Mouse (Mus musculus) heart, postnatal 4 days (tissue): ENCODE results near the gene Gm20532. TPM values are rescaled to one million over a fixed set of nuclear protein-coding genes. Genes with fewer than 3 reads are reported as not detected.
A peak's percentile ranks its signal among the peaks of the same experiment; 100 is the strongest.

Experiments
- DNase-seq: peaks from one replicate; pipeline ENCODE4 v3.0.0; 2021
- total RNA-seq, 2 experiments: library from RNA; stranded (reverse); gene quantifications; 2 replicates each; pipeline ENCODE4 v1.2.3; 2021

Gene Gm20532
- total RNA-seq = not detected

DNA sequence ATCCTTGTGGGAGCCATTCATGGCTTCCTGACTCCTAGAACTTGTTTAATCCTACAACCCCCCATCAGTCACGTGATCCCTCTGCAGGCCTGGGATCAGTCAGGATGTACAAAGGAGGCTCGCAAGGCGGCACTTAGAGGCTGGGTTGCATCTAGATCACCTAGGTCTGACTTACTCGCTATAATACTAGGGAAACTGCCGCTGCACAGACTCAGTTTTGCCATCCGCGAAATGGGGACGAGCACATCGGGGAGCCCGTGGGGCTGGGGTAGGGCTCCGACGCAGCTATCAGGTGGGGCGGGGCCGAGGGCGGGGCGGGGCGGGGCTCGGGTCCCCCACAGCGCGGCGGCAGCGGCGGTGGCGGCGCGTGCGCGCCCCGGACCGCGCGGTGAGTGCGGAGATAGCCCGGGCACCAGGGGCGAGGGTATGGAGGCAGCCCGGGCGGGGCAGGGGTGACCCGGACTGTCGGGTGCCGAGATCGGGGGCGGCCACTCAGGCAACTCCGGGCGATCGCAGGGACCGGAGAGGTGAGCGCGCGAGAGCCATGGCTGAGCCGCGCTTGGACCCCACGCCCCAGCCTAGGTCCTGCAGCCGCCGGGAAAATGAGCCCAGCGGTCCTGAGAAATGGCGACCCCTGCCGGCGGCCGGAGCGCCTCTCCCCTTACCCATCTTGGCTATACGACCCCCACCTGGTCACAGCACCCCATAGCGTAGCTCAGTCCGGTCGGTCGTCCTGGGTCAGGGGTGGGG lies at the start of gene Gm20532:
Gene Gm20532, plus strand, starts transcription at position 346 of the 750 bp plus-strand sequence.
- peak; percentile 79 for DNase-seq

DNA sequence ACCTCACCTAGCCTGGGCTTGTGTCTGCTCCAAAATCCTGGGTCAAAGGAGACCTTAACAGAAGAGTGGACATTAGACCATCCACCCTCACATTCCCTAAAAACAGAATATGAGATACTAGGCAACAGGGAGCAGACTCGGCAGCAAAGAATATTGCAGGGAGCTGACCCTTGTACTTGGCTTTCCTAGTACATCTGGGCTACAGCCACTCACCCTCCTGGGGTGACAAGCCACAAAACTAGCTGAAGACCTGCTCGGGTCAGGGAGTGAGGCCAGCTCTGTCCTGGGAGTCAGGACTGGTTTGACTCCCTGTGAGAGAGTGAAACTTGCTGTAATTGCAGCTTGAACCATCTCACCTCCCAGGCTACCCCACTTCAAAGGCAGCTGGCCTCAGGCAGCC lies 46.9 kb upstream of the Gm20532 start:
- DNase-seq = no peak

DNA sequence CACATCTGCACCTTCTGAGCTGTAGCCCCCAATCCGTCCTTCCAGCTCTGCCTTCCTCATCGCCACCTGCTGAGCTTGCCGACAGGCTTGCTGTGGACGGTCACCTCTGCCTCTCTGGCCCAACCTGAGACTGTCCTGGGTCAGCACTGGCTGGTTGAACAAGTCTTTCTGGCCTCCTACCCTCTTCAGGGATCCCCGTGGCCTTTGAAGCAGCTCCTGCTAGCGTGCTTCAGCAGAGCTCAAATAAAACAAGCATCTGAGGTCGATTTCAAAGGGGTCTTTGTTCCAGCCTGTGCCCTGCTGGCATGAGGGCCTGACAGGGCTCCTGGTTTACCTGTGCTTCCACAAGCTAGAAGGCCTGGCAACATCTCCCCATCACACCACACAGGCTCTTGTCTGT lies 45.7 kb upstream of the Gm20532 start:
- DNase-seq = no peak

DNA sequence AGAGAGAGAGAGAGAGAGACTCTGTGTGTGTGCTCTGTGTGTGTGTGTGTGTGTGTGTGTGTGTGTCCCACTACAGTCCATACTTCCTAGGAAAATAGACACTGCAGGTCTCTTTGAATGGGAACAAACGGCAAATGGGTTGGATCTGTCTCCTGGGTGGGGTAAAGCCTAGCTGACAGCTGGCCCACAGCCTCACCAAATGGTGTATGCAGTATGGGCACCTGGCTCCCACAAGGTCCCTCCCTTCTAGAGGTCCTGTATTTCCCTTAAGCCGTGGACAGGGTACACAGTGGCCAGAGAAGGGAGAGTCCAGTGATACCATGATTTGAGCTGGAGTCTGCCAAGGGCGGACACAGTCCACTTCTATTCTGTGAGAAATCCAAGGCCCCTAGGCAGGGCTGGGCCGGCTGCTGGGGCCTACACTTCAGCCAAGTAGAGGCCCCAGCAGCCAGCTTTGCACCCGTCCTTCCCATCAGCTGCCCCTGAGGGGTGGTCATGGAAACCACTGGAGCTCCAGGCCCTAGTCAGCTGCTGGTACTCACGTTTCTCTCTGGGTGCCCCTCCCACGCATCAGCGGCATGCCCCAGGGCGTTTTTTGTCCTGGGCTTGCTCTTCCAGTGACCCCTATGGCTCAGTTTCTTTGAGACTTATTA lies 45.1 kb upstream of the Gm20532 start:
- no peak for DNase-seq

DNA sequence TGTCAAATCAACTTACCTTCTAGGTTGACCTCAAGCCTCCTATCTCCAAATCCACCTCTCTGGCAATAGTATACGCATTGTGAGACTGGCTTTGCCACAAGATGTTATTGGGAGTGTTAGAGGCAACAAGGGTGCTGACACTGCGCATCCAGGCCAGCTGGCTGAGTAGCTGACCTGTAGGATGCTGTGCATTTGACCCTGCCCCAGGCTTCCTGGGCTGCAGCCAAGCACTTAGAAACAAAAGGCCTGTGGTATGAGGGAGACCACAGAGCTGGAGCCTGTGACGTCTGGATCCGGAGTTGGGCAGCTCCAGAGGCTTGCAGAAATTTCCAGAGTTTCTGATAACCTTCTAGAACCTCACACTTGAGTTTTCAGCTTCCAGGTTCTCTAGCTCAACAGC lies 43.3 kb upstream of the Gm20532 start:
- DNase-seq = no peak

DNA sequence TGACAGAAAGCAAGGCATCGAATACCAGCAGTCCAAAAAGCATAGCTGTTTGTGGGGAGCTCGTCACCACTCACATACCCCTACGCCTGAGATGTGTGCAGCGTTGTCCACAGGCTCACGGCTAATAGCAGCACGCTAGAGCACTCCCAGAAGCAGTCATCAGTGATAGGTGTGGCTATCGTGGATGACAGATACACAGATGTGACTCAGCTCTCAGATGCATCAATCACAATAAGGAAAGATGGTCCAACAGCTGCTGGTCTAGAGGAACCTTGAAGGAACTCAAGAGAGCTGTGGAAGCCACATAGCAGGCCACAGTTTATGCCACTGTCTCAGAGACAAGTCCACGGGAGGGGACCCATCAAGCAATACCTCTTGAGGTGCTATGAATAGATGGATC lies 42.7 kb upstream of the Gm20532 start:
- DNase-seq = no peak

DNA sequence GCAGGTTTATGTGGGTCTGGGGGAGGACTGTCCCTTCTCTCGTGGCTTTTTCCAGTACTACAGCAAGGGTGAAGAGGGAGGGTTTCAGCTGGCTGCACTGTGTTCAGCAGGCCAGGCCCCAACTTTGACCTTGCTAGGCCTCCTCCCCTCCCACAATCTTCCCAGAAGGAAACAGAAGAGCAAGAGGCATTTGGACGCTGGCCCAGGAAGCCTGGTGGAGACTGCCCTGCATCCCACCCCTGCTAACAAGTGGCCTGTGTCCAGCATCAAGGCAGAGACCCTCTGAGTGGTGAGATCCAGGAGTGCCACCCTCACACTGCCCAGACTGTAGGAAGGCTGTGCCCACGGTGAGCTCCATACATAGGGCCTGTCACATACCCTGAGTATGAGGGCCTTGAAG lies 42.2 kb upstream of the Gm20532 start:
- DNase-seq = peak; percentile 63

DNA sequence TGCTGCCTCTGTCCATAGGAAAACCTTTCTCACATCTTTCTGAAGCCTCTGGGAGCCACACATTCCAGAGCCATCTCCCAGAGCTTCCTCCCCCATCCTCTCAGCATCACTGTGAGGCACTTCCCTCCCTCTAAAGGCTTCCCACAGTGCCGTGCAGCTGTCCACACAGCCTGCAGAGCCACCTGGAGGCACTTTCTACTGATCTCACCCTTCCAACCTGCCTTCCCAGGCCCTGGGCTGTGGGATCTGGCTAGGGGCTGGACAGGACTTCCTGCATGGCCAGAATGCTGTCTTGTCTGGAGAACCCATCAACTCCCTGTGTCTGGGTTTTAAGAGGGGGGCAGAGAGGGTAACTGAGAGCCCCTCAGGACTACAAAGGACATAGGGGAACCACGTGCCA lies 39.0 kb upstream of the Gm20532 start:
- peak; percentile 51 for DNase-seq

DNA sequence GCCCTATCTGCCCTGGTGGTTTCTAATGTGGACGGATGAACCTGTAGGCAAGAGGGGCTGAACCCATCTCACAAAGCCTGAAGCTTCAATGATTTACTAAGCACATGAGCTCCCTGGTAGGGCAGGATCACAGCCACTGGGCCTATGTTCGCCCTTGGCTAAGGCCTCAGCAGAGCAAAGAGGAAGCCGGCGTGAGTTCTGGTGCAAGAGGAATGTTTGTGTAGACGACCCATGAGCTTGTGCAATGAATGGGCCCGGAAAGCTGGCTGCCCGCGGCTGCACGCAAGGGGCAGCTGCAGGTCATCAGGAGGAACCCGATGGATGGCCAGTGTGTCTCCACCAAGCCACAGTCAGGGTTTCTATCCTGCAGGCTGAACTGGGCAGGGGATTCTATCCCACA lies 36.6 kb upstream of the Gm20532 start:
- DNase-seq = no peak

DNA sequence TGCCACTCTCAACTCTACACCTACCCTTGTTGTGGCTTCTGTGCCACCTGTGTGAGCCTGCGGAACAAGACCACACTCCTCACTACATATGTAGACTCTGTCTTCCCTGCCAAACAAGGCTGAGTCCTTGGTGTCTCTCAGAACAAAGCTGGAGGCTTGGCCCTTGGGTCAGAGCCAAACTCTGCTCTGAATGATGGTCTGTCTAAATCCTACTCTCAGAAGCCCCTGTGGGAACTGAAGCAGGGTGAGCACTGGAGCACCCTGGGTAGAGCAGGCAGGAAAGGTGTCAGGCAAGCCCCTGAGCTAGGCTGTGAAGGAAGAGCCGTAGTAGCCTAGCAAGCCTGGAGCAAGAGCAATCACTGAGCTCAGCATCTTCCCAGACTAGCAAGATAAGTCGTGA lies 36.2 kb upstream of the Gm20532 start:
- no peak for DNase-seq

DNA sequence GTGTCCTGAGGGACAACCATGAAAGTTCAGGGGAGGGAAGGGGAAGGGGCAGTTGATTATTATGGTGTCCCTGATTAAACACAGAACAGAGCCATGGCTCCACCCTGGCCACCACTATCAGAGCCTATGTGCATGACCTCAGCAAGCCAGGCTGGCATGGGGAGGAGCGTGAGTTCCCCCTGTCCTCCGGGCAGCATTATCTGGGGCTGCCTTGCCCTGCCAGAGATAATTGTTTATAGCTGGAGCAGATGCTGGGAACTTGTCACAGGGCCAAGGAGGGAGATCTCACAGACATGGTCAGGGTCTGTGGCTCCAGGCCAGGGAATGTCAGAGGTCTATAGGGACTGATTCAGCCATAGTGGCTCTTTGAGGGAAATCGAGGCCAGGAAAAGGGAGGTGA lies 35.7 kb upstream of the Gm20532 start:
- peak; percentile 40 for DNase-seq

DNA sequence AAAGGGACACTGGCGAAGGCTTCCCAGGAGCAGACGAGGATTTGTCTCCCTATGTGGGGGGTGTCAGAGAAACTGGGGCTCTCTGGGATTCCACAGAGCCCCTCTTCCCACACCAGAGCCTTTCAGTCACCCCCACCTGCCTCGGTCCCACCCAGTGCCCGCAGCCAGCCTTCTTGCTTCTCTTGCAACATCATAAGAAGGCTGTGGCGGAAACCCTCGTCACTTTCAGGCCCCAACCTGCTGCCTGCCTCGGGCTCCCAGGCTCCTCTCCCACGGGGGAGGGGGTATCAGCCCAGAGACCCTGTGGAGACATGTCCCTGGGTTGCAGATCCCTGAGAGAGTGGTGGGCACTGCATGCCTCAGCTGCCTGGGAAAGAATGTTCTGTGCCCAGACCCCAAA lies 35.0 kb upstream of the Gm20532 start:
- no peak for DNase-seq

DNA sequence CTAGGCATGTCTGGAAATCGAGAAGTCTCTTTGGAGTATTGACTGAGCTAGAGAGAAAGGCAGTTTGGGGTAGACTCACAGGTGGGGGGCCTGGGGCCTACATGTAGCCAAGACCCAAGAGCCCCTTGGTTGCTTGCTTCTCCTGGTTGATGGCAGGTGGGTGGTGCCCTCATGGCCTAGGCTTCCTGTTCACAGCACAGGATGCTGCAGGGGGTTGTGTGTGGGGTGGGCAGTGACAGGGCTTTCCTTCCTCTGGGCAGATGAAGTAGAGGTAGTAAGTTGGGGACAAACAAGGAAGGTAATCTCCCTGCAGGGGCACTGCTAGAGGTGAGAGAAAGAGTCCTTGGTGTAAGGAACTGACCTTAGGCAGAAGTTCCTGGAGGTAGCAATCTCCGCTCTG lies 34.4 kb upstream of the Gm20532 start:
- no peak for DNase-seq

DNA sequence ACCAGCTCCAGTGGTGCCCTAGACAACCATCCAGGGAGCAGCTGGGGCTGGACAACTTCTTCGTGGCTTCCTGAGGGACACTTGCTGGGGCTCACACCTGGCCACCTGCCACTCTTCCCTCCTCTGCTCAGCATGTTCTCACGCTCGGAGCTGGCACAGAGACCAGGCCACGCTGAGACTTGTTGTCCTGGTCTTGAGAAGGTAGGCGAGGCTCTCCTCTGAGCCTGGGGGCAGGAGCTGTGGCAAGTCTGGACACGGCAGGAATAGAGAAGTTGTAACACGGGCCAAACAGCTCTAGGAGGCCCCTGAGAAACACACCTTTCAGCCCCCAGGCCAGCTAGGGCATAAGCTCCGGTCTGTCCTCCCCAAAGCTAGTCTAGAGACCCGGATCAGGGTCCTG lies 32.5 kb upstream of the Gm20532 start:
- no peak for DNase-seq

DNA sequence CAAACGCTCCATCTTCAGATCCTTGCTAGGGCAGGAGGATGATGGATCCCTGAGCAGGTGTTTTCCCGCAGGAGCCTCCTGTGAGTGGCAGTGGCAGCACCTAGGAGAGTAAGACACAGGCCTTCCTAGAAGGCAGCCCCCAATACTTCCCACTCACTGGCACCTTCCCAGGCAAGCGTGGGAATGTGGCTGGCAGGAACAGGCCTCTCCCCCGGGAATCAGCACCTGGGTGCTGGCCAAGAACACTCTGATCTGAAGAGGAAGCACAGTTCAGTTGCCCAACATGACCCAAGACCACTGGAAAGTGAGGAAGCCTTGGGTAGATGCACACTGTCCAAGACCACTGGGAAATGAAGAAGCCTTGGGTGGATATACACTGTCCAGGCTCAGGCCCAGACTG lies 31.4 kb upstream of the Gm20532 start:
- DNase-seq = peak; percentile 80

DNA sequence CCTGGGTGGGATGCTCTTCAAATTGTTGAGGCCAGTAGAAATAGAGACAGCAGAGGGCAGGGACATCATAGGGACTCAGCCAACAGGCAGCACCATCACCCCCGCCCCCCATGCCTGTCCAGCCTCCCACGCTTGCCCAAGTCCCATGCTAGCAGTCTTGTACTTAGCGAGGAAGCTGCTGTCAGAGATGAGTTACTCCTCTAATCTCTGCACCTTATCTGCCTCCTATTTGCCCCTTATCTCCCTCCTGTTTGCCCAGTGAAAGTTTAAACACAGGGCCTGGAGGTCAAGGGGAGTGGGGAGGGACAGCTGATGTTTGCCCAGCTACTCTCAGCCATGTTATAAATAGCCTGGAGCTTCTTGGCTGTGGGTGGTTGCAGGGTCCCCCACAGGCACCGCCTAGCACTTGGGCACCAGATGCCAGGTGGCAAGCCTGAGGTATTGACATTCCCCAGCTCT lies 29.9 kb upstream of the Gm20532 start:
- no peak for DNase-seq

DNA sequence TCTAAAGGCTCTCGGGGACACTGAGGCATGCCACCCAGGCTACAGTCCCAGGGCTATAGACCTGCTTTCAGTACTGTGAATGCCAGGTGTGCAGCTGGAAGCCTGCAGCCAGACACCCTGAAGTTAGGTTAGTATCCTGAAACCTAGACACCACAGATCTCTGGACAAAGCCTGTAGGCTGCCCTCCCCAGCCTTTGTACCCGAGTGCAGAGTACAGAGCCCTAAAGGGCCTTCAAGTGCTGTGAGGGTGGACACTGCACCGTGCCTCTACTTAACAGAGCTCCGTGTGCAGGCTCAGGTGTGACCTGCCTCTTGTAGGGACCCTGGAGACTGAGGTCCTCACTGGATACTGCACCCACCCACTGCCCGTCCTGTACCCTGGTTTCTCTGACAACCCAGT lies 25.9 kb upstream of the Gm20532 start:
- DNase-seq = no peak

DNA sequence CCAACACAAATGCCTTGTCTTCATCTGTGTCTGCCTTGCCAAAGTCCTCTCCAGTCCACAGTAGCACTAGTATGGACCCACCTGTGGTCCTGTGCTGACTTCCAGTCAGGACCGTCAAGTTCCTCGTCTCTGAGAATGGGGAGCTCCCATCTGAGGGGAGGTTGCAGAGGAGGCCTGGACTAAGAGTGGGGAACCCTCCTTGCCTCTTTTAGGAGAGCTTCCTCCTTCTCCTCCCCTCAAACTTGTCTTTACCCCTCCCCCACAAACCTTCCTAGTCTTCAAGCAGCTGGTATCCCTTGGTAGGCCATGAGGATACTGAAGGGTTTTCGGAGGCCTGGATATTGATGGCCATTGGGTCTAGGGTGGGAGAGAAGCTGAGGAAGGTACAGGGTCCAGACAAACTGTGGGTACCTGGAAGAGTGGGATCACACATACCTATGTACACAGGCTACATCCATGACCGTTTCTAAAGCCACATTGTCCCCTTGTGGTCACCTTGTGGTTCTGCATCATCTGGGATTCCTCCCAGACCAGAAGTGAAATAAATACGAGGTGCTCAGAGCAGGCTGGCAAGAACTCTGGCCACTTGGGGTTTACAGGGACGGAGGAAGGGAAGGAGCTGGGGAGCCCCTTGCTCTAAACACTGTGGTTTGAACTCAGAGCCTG lies 25.0 kb upstream of the Gm20532 start:
- peak; percentile 53 for DNase-seq

DNA sequence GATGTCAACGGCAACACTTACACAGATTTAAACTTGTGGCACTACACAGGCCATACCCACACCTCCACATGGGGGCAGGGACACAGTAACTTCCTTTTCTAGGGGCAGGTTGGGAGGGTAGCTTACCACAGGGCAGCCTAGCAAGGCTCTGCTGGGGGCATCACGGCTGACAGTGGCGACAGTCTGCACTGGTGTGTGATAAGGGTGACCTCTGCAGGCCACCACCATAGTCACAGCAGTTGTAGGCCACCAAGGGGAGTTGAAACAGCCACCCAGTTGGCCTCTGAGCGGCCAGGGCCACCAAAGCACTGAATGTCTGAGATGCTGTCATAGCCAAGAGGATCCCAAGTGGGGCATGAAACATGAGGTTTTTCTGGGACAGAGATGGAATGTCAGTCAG lies 20.2 kb upstream of the Gm20532 start:
- DNase-seq = peak; percentile 72

DNA sequence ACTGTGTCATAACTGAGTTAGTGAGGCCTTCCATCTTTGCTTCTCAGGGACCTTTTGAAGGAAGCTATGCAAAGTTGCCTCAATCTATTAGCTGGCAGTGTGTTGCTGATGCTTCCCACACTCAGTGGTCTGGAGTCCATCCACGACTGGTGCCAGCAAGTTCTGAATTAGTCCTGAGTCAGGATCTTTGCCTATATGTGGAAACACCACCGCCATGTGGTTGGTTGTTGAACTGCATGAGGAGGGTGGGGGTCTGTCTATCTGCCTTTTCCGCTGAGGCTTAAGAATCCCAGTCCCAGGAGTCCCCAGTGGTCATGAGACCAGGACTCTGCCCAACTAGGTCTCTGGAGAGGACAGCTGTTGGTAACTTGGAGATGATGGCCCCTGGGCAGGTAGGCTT lies 16.4 kb upstream of the Gm20532 start:
- DNase-seq = peak; percentile 86

DNA sequence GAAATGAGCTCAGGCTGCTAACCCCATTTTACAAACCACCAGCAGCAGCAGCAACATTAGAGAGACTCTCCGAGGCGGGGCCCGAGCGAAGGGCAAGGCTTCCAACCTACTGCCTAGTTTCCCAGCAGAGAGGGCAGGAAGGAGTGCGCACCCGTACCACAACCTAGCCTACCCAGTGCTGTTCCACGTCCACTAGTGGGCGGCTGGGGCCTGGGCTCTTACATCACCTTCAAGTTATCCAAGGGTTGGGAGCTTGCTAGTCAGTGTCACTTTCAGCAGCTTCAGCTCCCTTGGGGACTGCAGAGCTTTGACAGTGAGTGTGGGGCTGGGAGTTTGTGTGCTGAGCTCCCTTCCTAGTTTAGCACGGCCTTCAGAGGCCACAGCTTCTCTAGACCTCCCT lies 15.0 kb upstream of the Gm20532 start:
- DNase-seq = peak; percentile 54

DNA sequence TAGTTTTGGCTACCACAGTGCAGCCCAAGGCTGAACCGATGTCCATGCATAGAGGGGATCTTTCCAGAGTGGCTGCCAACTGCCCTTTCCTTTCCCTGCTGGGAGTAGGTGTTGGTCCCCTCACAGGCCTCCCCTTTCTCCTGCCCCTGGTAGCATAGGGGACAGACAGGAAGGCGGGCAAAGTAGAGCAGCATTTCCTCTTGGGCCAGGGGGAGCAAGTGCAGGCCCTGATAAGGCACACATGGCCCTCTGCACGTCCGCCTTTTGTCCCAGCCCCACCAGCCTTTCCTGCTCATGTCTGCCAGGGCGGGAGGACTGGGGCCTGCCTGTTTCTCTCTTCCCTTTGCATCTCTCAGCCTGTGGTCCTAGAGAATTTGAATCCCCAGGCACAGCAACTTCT lies 14.6 kb upstream of the Gm20532 start:
- DNase-seq = peak; percentile 75

DNA sequence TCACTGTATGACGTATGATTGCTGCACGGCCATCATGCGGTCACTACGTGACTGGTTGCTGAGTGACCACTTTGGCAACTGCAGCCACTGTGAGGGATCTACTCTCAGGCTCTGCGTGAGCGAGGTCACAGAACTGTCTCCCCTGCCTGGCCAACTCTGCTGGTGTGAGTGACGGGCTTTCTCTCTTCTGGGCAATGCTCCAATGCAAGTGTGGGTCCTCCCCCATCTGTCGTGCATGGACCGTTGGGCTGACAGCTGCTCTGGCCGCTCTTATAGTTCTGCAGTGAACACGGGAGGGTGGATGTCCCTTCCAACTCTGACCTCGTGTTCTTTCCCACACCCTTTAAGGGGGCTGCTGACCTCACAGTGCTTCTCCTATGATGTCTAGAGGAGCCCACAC lies 13.0 kb upstream of the Gm20532 start:
- peak; percentile 84 for DNase-seq

DNA sequence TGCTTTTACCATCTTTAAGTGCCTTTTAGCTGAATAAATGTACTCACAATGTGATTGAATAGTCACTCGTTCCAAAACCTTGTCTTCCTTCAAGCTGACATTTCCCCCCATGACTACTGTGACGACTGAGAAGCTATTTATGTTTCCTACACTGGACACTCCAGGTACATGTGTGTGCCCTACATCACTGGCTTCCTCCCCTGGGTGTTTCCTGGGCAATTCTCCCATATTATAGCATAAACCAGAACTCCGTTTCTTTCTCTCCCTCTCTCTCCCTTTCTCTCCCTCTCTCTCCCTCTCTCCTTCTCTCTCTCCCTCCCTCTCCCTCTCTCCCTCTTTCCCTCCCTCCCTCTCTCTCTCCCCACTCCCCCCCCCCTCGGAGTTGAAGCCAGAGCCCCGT lies 12.6 kb upstream of the Gm20532 start:
- DNase-seq = peak; percentile 7
